Mouse (Mus musculus) CH12.LX (cell line): ENCODE data around the gene Glo1. TPM values are rescaled to one million over a fixed set of nuclear protein-coding genes. Genes with fewer than 3 reads are reported as not detected.

Source experiments
- DNase-seq: peaks from one replicate; pipeline ENCODE4 v3.0.0-alpha.2; 2013; ENCODE audit errors: extremely low read depth
- H3K27ac ChIP-seq: 2 replicates; pipeline ENCODE4 v1.5.1; 2012; ENCODE audit warnings: low read depth, mild to moderate bottlenecking, control low read depth, moderate library complexity; ENCODE audit not compliant: insufficient read depth
- H3K27me3 ChIP-seq: replicated peaks from 2 replicates; pipeline ENCODE3; 2012; ENCODE audit warnings: inconsistent platforms
- H3K36me3 ChIP-seq, 2 experiments: replicated peaks in 1 of 2; 2 replicates each; pipeline versions ENCODE3 to v1.6.1; 2012; ENCODE audit warnings: inconsistent platforms in 1 of 2, low read length in 1 of 2, mild to moderate bottlenecking in 1 of 2, mixed read lengths in 1 of 2, moderate library complexity in 1 of 2; ENCODE audit not compliant: control insufficient read depth in 1 of 2, insufficient read depth in 1 of 2
- H3K4me1 ChIP-seq, 2 experiments: 2 replicates each; pipeline ENCODE4 v1.6.1; 2012; ENCODE audit warnings: inconsistent platforms in 1 of 2, moderate library complexity in 1 of 2; ENCODE audit not compliant: insufficient read depth in 2 of 2, control insufficient read depth in 1 of 2
- H3K4me2 ChIP-seq: 2 replicates; pipeline ENCODE4 v1.6.1; 2012; ENCODE audit warnings: low read depth, mild to moderate bottlenecking, control low read depth; ENCODE audit not compliant: poor library complexity, insufficient read depth, severe bottlenecking
- H3K4me3 ChIP-seq, 3 experiments: fragments of 150-350 bp in 1 of 3; sonication (generic) in 1 of 3; replicated peaks in 1 of 3; 2 replicates each; pipeline versions ENCODE3 to v1.5.1; 2011 to 2012; ENCODE audit warnings: low read depth in 2 of 3, low read length in 2 of 3, mild to moderate bottlenecking in 2 of 3, moderate library complexity in 2 of 3, control low read depth in 1 of 3, improper control_type of control experiment in 1 of 3, inconsistent platforms in 1 of 3, mixed read lengths in 1 of 3; ENCODE audit not compliant: poor library complexity in 1 of 3
- H3K79me2 ChIP-seq: replicated peaks from 2 replicates; pipeline ENCODE4 v1.6.1; 2012; ENCODE audit warnings: mild to moderate bottlenecking, moderate library complexity; ENCODE audit not compliant: control insufficient read depth, poor library complexity, insufficient read depth, severe bottlenecking; ENCODE audit errors: extremely low read depth
- H3K9ac ChIP-seq: 2 replicates; pipeline ENCODE4 v1.6.1; 2012; ENCODE audit warnings: low read depth, mild to moderate bottlenecking, control low read depth, moderate library complexity; ENCODE audit not compliant: insufficient read depth
- H3K9me3 ChIP-seq: replicated peaks from 2 replicates; pipeline ENCODE3; 2012; ENCODE audit warnings: low read length, inconsistent platforms, mixed read lengths
- BHLHE40 ChIP-seq: IDR thresholded peaks from 2 replicates; pipeline ENCODE4 v1.6.1; 2011; ENCODE audit warnings: mild to moderate bottlenecking, low read depth, low read length, improper control_type of control experiment
- CHD1 ChIP-seq: IDR thresholded peaks from 2 replicates; pipeline ENCODE4 v1.6.1; 2012; ENCODE audit warnings: low read depth, low read length, improper control_type of control experiment, inconsistent platforms
- CTCF ChIP-seq, 2 experiments: IDR thresholded peaks in 1 of 2; conservative IDR thresholded peaks in 1 of 2; 2 replicates each; pipeline ENCODE4 v1.5.1; 2011 to 2012; ENCODE audit warnings: low read depth in 2 of 2, low read length in 2 of 2, improper control_type of control experiment in 1 of 2, inconsistent platforms in 1 of 2, mild to moderate bottlenecking in 1 of 2, moderate library complexity in 1 of 2
- EP300 ChIP-seq: IDR thresholded peaks from 2 replicates; pipeline ENCODE4 v1.6.1; 2011; ENCODE audit warnings: low read length, improper control_type of control experiment
- GABPA ChIP-seq: IDR thresholded peaks from 2 replicates; pipeline ENCODE4 v1.6.1; 2012; ENCODE audit warnings: low read depth, low read length, improper control_type of control experiment, inconsistent platforms; ENCODE audit not compliant: insufficient replicate concordance
- MAFK ChIP-seq: IDR thresholded peaks from 2 replicates; pipeline ENCODE4 v1.6.1; 2011; ENCODE audit warnings: low read length, improper control_type of control experiment; ENCODE audit not compliant: insufficient replicate concordance
- MAX ChIP-seq: IDR thresholded peaks from 2 replicates; pipeline ENCODE4 v1.6.1; 2011; ENCODE audit warnings: low read length, improper control_type of control experiment
- MAZ ChIP-seq: IDR thresholded peaks from 2 replicates; pipeline ENCODE4 v1.6.1; 2012; ENCODE audit warnings: low read depth, mild to moderate bottlenecking, inconsistent platforms, low read length, improper control_type of control experiment, moderate library complexity
- NELFE ChIP-seq: IDR thresholded peaks from 2 replicates; pipeline ENCODE4 v1.6.1; 2011; ENCODE audit warnings: low read depth, low read length, improper control_type of control experiment
- POLR2AphosphoS2 ChIP-seq: IDR thresholded peaks from 2 replicates; pipeline ENCODE4 v1.6.1; 2011; ENCODE audit warnings: low read depth, low read length, improper control_type of control experiment
- RAD21 ChIP-seq: IDR thresholded peaks from 2 replicates; pipeline ENCODE4 v1.6.1; 2011; ENCODE audit warnings: low read depth, mild to moderate bottlenecking, low read length, improper control_type of control experiment, moderate library complexity
- SMC3 ChIP-seq: IDR thresholded peaks from 2 replicates; pipeline ENCODE4 v1.6.1; 2011; ENCODE audit warnings: low read depth, low read length, improper control_type of control experiment
- ZC3H11A ChIP-seq: IDR thresholded peaks from 2 replicates; pipeline ENCODE4 v1.6.1; 2012; ENCODE audit warnings: low read depth, mild to moderate bottlenecking, inconsistent platforms, low read length, improper control_type of control experiment
- ZKSCAN1 ChIP-seq: IDR thresholded peaks from 2 replicates; pipeline ENCODE4 v1.6.1; 2012; ENCODE audit warnings: low read depth, inconsistent platforms, low read length, improper control_type of control experiment, borderline replicate concordance
- ZNF384 ChIP-seq: IDR thresholded peaks from 2 replicates; pipeline ENCODE4 v1.6.1; 2012; ENCODE audit warnings: low read depth, low read length, improper control_type of control experiment, inconsistent platforms
- dilution Hi-C: fragments of 300-500 bp; cut with MboI; formaldehyde crosslinking; loops from 2 replicates; pipeline ENCODE4 v1.14.3; 2020; ENCODE audit warnings: low sequenced_read_pairs; ENCODE audit not compliant: extremely low pct_unique_long_range_greater_than_20kb, extremely low pct_ligation_motif_present
- in situ Hi-C: fragments of 300-500 bp; cut with MboI; formaldehyde crosslinking; loops from 3 replicates; pipeline ENCODE4 v1.14.3; 2019; ENCODE audit warnings: low sequenced_read_pairs, low pct_ligation_motif_present, low pct_unique_long_range_greater_than_20kb, mixed read lengths
- polyA plus RNA-seq: library from polyadenylated mRNA; unstranded; fragments of >175 nt; gene quantifications from 2 replicates; pipeline ENCODE4 v1.2.1, GENCODE M21; 2012; ENCODE audit warnings: low read depth; ENCODE audit not compliant: insufficient read length
- total RNA-seq, 2 experiments: library from RNA; depleted of rRNA; stranded (reverse); fragments of 300-350 nt in 1 of 2; fragments of >200 nt in 1 of 2; gene quantifications; 2 replicates each; pipeline ENCODE4 v1.2.3; 2012 to 2014

The Glo1 gene
- total and polyA plus RNA-seq, 3 experiments, result 143 to 283 (median 170) TPM

GRCm38 (mm10) chr17:30594407-30594806, 32.3 kb downstream of the Glo1 start:
- no peak for DNase-seq
- Histone ChIP-seq H3K36me3 (peaks cover 45 to 74% of the 10 kb centered on the region in 2 experiments), H3K9me3 (no peaks in the 10 kb centered on the region), H3K79me2 (no peaks in the 10 kb centered on the region), H3K9ac (no peak overlapping the region), H3K27me3 (no peaks in the 10 kb centered on the region), H3K4me2 (no peak overlapping the region), H3K4me3 (no peak overlapping the region), H3K27ac (no peak overlapping the region), H3K4me1 (peaks cover 0 to 39% of the 10 kb centered on the region in 2 experiments; a peak in 3 of 4 replicates)
- in situ Hi-C loops (no loop called here), dilution Hi-C loops (no loop called here)
- TF ChIP-seq EP300 (no peak), NELFE (no peak), ZNF384 (no peak), POLR2AphosphoS2 (no peak), MAX (no peak), ZKSCAN1 (no peak)

- peaks cover 20 to 44% of the 10 kb centered on the region in 2 experiments for H3K36me3 ChIP-seq
- dilution Hi-C loops, result no loop called here
Observed at GRCm38 (mm10) chr17:30590417-30591198, 36.1 kb downstream of the Glo1 start.

GRCm38 (mm10) chr17:30583258-30584001, 43.2 kb downstream of the Glo1 start:
- no peaks in the 10 kb centered on the region for H3K27me3 ChIP-seq
- no peak overlapping the region for H3K27ac ChIP-seq
- in situ Hi-C loops, result no loop called here
- TF ChIP-seq BHLHE40, result no peak
- TF ChIP-seq, all 38 proteins: peak for 0
- H3K4me1 ChIP-seq, result no peaks in the 10 kb centered on the region
- H3K79me2 ChIP-seq, result no peaks in the 10 kb centered on the region
- H3K9me3 ChIP-seq, result no peaks in the 10 kb centered on the region
- dilution Hi-C loops, result no loop called here
- no peak overlapping the region for H3K9ac ChIP-seq
- H3K4me3 ChIP-seq, result no peak overlapping the region
- DNase-seq, result no peak
- no peak overlapping the region for H3K4me2 ChIP-seq
- peaks cover 0 to 1% of the 10 kb centered on the region in 2 experiments for H3K36me3 ChIP-seq

More at GRCm38 (mm10) chr17:30590417-30591198, 36.1 kb downstream of the Glo1 start:
- no peak overlapping the region for H3K27ac ChIP-seq
- H3K9ac ChIP-seq, result no peak overlapping the region
- no peaks in the 10 kb centered on the region for H3K79me2 ChIP-seq
- peaks cover 0 to 39% of the 10 kb centered on the region in 2 experiments; a peak in 3 of 4 replicates for H3K4me1 ChIP-seq
- no peaks in the 10 kb centered on the region for H3K9me3 ChIP-seq
- no peak for TF ChIP-seq GABPA
- peak; percentile 61 for TF ChIP-seq SMC3
- TF ChIP-seq CTCF (conservative IDR thresholded peaks at IDR 0.05 in 1 of 2, IDR thresholded peaks at IDR 0.05 in 1 of 2; ENCODE audit: low read depth in 2 of 2, low read length in 2 of 2), result peak; percentile 73 to 91
- peak; percentile 89 for TF ChIP-seq RAD21
- no peak for TF ChIP-seq CHD1
- TF ChIP-seq NELFE, result 0 out of 2 replicates have a peak, but pooled peaks have one; percentile 35
- no peak for TF ChIP-seq ZC3H11A
- peak; percentile 72 for TF ChIP-seq MAFK
- TF ChIP-seq MAZ, result peak; percentile 75; the same call in 1 of the 2 replicates
- no peaks in the 10 kb centered on the region for H3K27me3 ChIP-seq
- in situ Hi-C loops, result no loop called here
- no peak overlapping the region for H3K4me2 ChIP-seq
- no peak overlapping the region for H3K4me3 ChIP-seq
- peak; percentile 69 for DNase-seq
